Comparison of ENCODE assay signal across 22 mouse cellular contexts in the genomic region with DNA sequence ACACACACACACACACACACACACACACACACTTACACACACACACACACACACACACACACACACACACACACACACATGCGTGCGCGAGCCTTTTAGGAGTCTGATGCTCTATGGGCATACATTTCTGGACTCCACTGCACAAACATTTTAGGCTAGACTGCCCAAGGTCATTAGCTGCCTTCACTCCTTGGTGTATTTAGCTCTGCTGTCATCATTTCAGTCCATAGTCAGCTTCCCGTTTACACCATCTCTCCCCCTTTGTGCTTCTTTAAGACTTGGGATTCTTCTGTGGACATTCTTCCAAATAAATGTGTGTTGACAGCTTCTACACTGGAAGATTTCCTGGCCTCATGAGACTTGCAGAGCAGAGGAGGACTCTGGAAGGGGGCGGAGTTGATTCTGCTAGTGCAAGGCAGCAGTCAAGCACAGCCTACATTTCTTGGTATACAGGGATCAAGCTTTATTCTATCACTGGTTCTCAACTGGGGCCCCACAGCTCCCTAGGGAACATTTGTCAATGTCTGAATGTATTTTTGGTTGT. TPM values are rescaled to one million over a fixed set of nuclear protein-coding genes. Genes with fewer than 3 reads are reported as not detected.
DNase-seq lines count a peak whose midpoint lies in the region; ATAC-seq and TF ChIP-seq lines count a peak whose summit lies in the region.
"Had no signal": no experiment of that assay in that cellular context is flagged by ENCODE, and none has a peak within 500 bp of the region (broad histone marks: within the 10 kb centered on the region; RNA-seq: fewer than 3 reads in every experiment).

No protein-coding gene starts in this region.

- H3K27me3 ChIP-seq in heart, postnatal 0 days (ENCODE audit: control insufficient read depth, insufficient read depth, low read length), result no peaks in the 10 kb centered on the region
- no peaks in the 10 kb centered on the region for H3K27me3 ChIP-seq in thymus, adult 2 months (ENCODE audit: control insufficient read depth, insufficient read depth, low read length)
- H3K27me3 ChIP-seq: forebrain, embryonic 12.5 days; heart, embryonic 13.5 days; liver, embryonic 13.5 days; midbrain, embryonic 15.5 days had no signal

- H3K4me1 ChIP-seq in heart, postnatal 0 days (ENCODE audit: control insufficient read depth, insufficient read depth), result no peaks in the 10 kb centered on the region
- H3K4me1 ChIP-seq in thymus, adult 2 months (replicated peaks; ENCODE audit: control insufficient read depth, insufficient read depth, low read length), result no peaks in the 10 kb centered on the region
- H3K4me1 ChIP-seq: limb, embryonic 10.5 days; liver, embryonic 13.5 days had no signal

- H3K27ac ChIP-seq in heart, postnatal 0 days (ENCODE audit: low read depth), result no peak overlapping the region
- H3K27ac ChIP-seq in thymus, adult 2 months (ENCODE audit: control insufficient read depth, insufficient read depth, low read length), result no peak overlapping the region
- H3K27ac ChIP-seq: forebrain, embryonic 12.5 days; heart, embryonic 13.5 days; hindbrain, embryonic 14.5 days; left cerebral cortex, adult 2 months; limb, embryonic 10.5 days; liver, embryonic 13.5 days; midbrain, embryonic 15.5 days had no signal

- WGBS in heart, postnatal 0 days, result 52% methylated on average over 5 of the region's 5 CpGs
- WGBS in thymus, adult 2 months, result 92% methylated on average over 5 of the region's 5 CpGs

- H3K36me3 ChIP-seq in heart, postnatal 0 days (replicated peaks; ENCODE audit: control insufficient read depth, insufficient read depth, low read length), result no peaks in the 10 kb centered on the region
- no peaks in the 10 kb centered on the region for H3K36me3 ChIP-seq in thymus, adult 2 months (ENCODE audit: control insufficient read depth, insufficient read depth, low read length)
- H3K36me3 ChIP-seq: forebrain, embryonic 12.5 days; heart, embryonic 13.5 days; limb, embryonic 10.5 days; liver, embryonic 13.5 days; midbrain, embryonic 15.5 days had no signal

- no peak for ATAC-seq in heart, postnatal 0 days (ENCODE audit: insufficient read depth, low read depth)
- ATAC-seq: intestine, embryonic 16.5 days; midbrain, embryonic 15.5 days had no signal

- DNase-seq in heart, postnatal 0 days (ENCODE audit: low spot score), result peak; percentile 8
- DNase-seq in heart, postnatal 14 days, result no peak
- DNase-seq in kidney, postnatal 10 days, result peak; percentile 8
- DNase-seq in kidney, adult 8-10 months, result no peak
- peak; percentile 42 for DNase-seq in 3T3-L1 (ENCODE audit: low read depth, low spot score)
- DNase-seq in mesoderm, embryonic 11.5 days (ENCODE audit: low read depth, low spot score), result peak; percentile 19
- no peak for DNase-seq in thymus, adult 2 months
- DNase-seq: adrenal gland, postnatal 36 days; cerebellum, adult 2 months; gastrocnemius, postnatal 14 days; liver, embryonic 13.5 days; thymus, adult 18-20 months had no signal

- no peak for TF ChIP-seq CTCF in heart, postnatal 0 days (IDR thresholded peaks at IDR 0.05; ENCODE audit: low read depth)
- no peak for TF ChIP-seq CTCF in thymus, adult 2 months (IDR thresholded peaks at IDR 0.05; ENCODE audit: borderline replicate concordance, control insufficient read depth, extremely low read depth, insufficient read depth, low read length, poor library complexity)

- no peak overlapping the region for H3K4me3 ChIP-seq in heart, postnatal 0 days (ENCODE audit: low read depth, low read length)
- H3K4me3 ChIP-seq in thymus, adult 2 months (ENCODE audit: control insufficient read depth, insufficient read depth, low read length), result no peak overlapping the region
- H3K4me3 ChIP-seq: forebrain, embryonic 12.5 days; heart, embryonic 13.5 days; left cerebral cortex, adult 2 months; limb, embryonic 10.5 days; liver, embryonic 13.5 days; midbrain, embryonic 15.5 days had no signal

- H3K9ac ChIP-seq in heart, postnatal 0 days (replicated peaks; ENCODE audit: low read depth, low read length), result no peak overlapping the region
- H3K9ac ChIP-seq: forebrain, embryonic 12.5 days; heart, embryonic 13.5 days; hindbrain, embryonic 14.5 days; liver, embryonic 13.5 days; midbrain, embryonic 15.5 days had no signal

- intact Hi-C loops in heart, postnatal 14 days (cut with DNase I), result no loop called here

- no peak overlapping the region for H3K4me2 ChIP-seq in heart, postnatal 0 days (ENCODE audit: low read depth, low read length)
- H3K4me2 ChIP-seq: forebrain, embryonic 12.5 days; heart, embryonic 13.5 days; hindbrain, embryonic 14.5 days; liver, embryonic 13.5 days; midbrain, embryonic 15.5 days had no signal

- TF ChIP-seq POLR2A in thymus, adult 2 months (IDR thresholded peaks at IDR 0.05; ENCODE audit: control insufficient read depth, extremely low read depth, insufficient read depth, low read length, poor library complexity), result no peak

- TF ChIP-seq EP300 in heart, postnatal 0 days (IDR thresholded peaks at IDR 0.05; ENCODE audit: low read depth), result no peak

- no peaks in the 10 kb centered on the region for H3K9me3 ChIP-seq in heart, postnatal 0 days (replicated peaks; ENCODE audit: control insufficient read depth, low read length)
- H3K9me3 ChIP-seq: forebrain, embryonic 12.5 days; heart, embryonic 13.5 days; limb, embryonic 10.5 days; liver, embryonic 13.5 days; midbrain, embryonic 15.5 days had no signal

RNA-seq across cellular contexts. Expression of a gene that starts 58.1 kb away (rescaled TPM):
- total RNA-seq in heart, postnatal 0 days (2014; rRNA removed; ENCODE audit: low replicate concordance), result 0.27 and 2.8 TPM in 2 replicates
- polyA plus RNA-seq in heart, postnatal 0 days (2015; fragmentation: Nextera tagmentation; extraction: Ambion mirVana), result 2.4 TPM in 2 replicates
- 1 to 10 TPM; 1.1 to 1.4 TPM for total RNA-seq in heart, postnatal 14 days (2021)
- 0.04 and 0.06 TPM in 2 replicates for polyA plus RNA-seq in thymus, adult 2 months (2012; rRNA removed)
- total RNA-seq: common myeloid progenitor, adult 5-6 weeks; megakaryocyte progenitor cell, adult 5-6 weeks; neutrophil, adult 5-6 weeks had no signal

Comparison
In these comparisons a context has a peak if more than half of its experiments do, and no peak if none do; other contexts are left out.
1. DNase-seq: peak in heart, postnatal 0 days (single experiment), kidney, postnatal 10 days (single experiment), 3T3-L1 (single experiment) and mesoderm, embryonic 11.5 days (single experiment); none in heart, postnatal 14 days (0 of 2), kidney, adult 8-10 months (0 of 2) and thymus, adult 2 months (single experiment).